Mouse (Mus musculus): ENCODE data around the gene Coq10b. TPM values are rescaled to one million over a fixed set of nuclear protein-coding genes. Genes with fewer than 3 reads are reported as not detected.
A peak's percentile ranks its signal among the peaks of the same experiment; 100 is the strongest.

Coq10b gene
- polyA plus RNA-seq, 1 experiment = 21.2 TPM

GRCm38 (mm10) chr1:55087932-55088610 lies 35.5 kb downstream of the Coq10b start, which contains the start of the genes Hspe1 and Hspd1:
TSS of gene Hspe1 (plus strand) at chr1:55088132.
TSS of gene Hspd1 (minus strand) at chr1:55088243.
- peak; percentile 40 for TF ChIP-seq POLR2A (IDR thresholded peaks at IDR 0.05; ENCODE audit: insufficient read depth, low read length)
- no peak; the same call in 1 of the 2 replicates for TF ChIP-seq EP300 (IDR thresholded peaks at IDR 0.05; ENCODE audit: insufficient read depth, low read depth, low read length)
- Histone ChIP-seq H3K4me3 (ENCODE audit: low read depth, low read length) (peak within 1 kb of the TSS; percentile 99), H3K9ac (ENCODE audit: low read depth, poor library complexity, severe bottlenecking) (peak within 1 kb of the TSS; percentile 95), H3K4me1 (ENCODE audit: control insufficient read depth, insufficient read depth, low read length) (no peaks in the 10 kb centered on the region), H3K27ac (ENCODE audit: insufficient read depth, low read length) (peak within 1 kb of the TSS; percentile 69), H3K9me3 (replicated peaks; ENCODE audit: control insufficient read depth, insufficient read depth, low read length, poor library complexity, severe bottlenecking) (no peaks in the 10 kb centered on the region), H3K27me3 (ENCODE audit: control insufficient read depth, insufficient read depth, low read length, poor library complexity, severe bottlenecking) (no peaks in the 10 kb centered on the region), H3K36me3 (ENCODE audit: control insufficient read depth, insufficient read depth, low read length, poor library complexity, severe bottlenecking) (peaks cover 64% of the 10 kb centered on the region)

GRCm38 (mm10) chr1:55088611-55089497 lies 36.3 kb downstream of the Coq10b start:
- no peaks in the 10 kb centered on the region for H3K9me3 ChIP-seq (replicated peaks; ENCODE audit: control insufficient read depth, insufficient read depth, low read length, poor library complexity, severe bottlenecking)
- peak overlapping the region; percentile 95 for H3K4me3 ChIP-seq (ENCODE audit: low read depth, low read length)
- no peak for TF ChIP-seq POLR2A (IDR thresholded peaks at IDR 0.05; ENCODE audit: insufficient read depth, low read length)
- H3K9ac ChIP-seq (ENCODE audit: low read depth, poor library complexity, severe bottlenecking) = peak overlapping the region; percentile 95
- H3K36me3 ChIP-seq (ENCODE audit: control insufficient read depth, insufficient read depth, low read length, poor library complexity, severe bottlenecking) = peaks cover 56% of the 10 kb centered on the region
- no peaks in the 10 kb centered on the region for H3K4me1 ChIP-seq (ENCODE audit: control insufficient read depth, insufficient read depth, low read length)
- no peaks in the 10 kb centered on the region for H3K27me3 ChIP-seq (ENCODE audit: control insufficient read depth, insufficient read depth, low read length, poor library complexity, severe bottlenecking)
- peak overlapping the region; percentile 45 for H3K27ac ChIP-seq (ENCODE audit: insufficient read depth, low read length)

GRCm38 (mm10) chr1:55089498-55090064 lies 37.0 kb downstream of the Coq10b start:
- Histone ChIP-seq H3K27me3 (ENCODE audit: control insufficient read depth, insufficient read depth, low read length, poor library complexity, severe bottlenecking) (no peaks in the 10 kb centered on the region), H3K9ac (ENCODE audit: low read depth, poor library complexity, severe bottlenecking) (peak overlapping the region; percentile 95), H3K36me3 (ENCODE audit: control insufficient read depth, insufficient read depth, low read length, poor library complexity, severe bottlenecking) (peaks cover 49% of the 10 kb centered on the region), H3K4me3 (ENCODE audit: low read depth, low read length) (peak overlapping the region; percentile 49), H3K27ac (ENCODE audit: insufficient read depth, low read length) (peak overlapping the region; percentile 45; the same call in 1 of the 2 replicates), H3K4me1 (ENCODE audit: control insufficient read depth, insufficient read depth, low read length) (no peaks in the 10 kb centered on the region), H3K9me3 (replicated peaks; ENCODE audit: control insufficient read depth, insufficient read depth, low read length, poor library complexity, severe bottlenecking) (no peaks in the 10 kb centered on the region)
- TF ChIP-seq EP300 (IDR thresholded peaks at IDR 0.05; ENCODE audit: insufficient read depth, low read depth, low read length) (no peak), CTCF (IDR thresholded peaks at IDR 0.05; ENCODE audit: low read depth, low read length) (no peak), POLR2A (IDR thresholded peaks at IDR 0.05; ENCODE audit: insufficient read depth, low read length) (no peak)

GRCm38 (mm10) chr1:55092056-55092455 lies 39.5 kb downstream of the Coq10b start:
- H3K9me3 ChIP-seq (replicated peaks; ENCODE audit: control insufficient read depth, insufficient read depth, low read length, poor library complexity, severe bottlenecking) = no peaks in the 10 kb centered on the region
- no peaks in the 10 kb centered on the region for H3K4me1 ChIP-seq (ENCODE audit: control insufficient read depth, insufficient read depth, low read length)
- no peak overlapping the region for H3K27ac ChIP-seq (ENCODE audit: insufficient read depth, low read length)
- no peak overlapping the region for H3K4me3 ChIP-seq (ENCODE audit: low read depth, low read length)
- H3K27me3 ChIP-seq (ENCODE audit: control insufficient read depth, insufficient read depth, low read length, poor library complexity, severe bottlenecking) = no peaks in the 10 kb centered on the region
- H3K9ac ChIP-seq (ENCODE audit: low read depth, poor library complexity, severe bottlenecking) = no peak overlapping the region
- TF ChIP-seq CTCF (IDR thresholded peaks at IDR 0.05; ENCODE audit: low read depth, low read length) = no peak
- TF ChIP-seq EP300 (IDR thresholded peaks at IDR 0.05; ENCODE audit: insufficient read depth, low read depth, low read length) = no peak
- no peak for TF ChIP-seq POLR2A (IDR thresholded peaks at IDR 0.05; ENCODE audit: insufficient read depth, low read length)
- H3K36me3 ChIP-seq (ENCODE audit: control insufficient read depth, insufficient read depth, low read length, poor library complexity, severe bottlenecking) = peaks cover 29% of the 10 kb centered on the region

GRCm38 (mm10) chr1:55092469-55092868 lies 39.9 kb downstream of the Coq10b start:
- no peak overlapping the region for H3K9ac ChIP-seq (ENCODE audit: low read depth, poor library complexity, severe bottlenecking)
- H3K27ac ChIP-seq (ENCODE audit: insufficient read depth, low read length) = no peak overlapping the region
- no peaks in the 10 kb centered on the region for H3K27me3 ChIP-seq (ENCODE audit: control insufficient read depth, insufficient read depth, low read length, poor library complexity, severe bottlenecking)
- H3K36me3 ChIP-seq (ENCODE audit: control insufficient read depth, insufficient read depth, low read length, poor library complexity, severe bottlenecking) = peaks cover 29% of the 10 kb centered on the region
- H3K9me3 ChIP-seq (replicated peaks; ENCODE audit: control insufficient read depth, insufficient read depth, low read length, poor library complexity, severe bottlenecking) = no peaks in the 10 kb centered on the region
- H3K4me1 ChIP-seq (ENCODE audit: control insufficient read depth, insufficient read depth, low read length) = no peaks in the 10 kb centered on the region
- no peak for TF ChIP-seq CTCF (IDR thresholded peaks at IDR 0.05; ENCODE audit: low read depth, low read length)
- TF ChIP-seq POLR2A (IDR thresholded peaks at IDR 0.05; ENCODE audit: insufficient read depth, low read length) = no peak
- no peak for TF ChIP-seq EP300 (IDR thresholded peaks at IDR 0.05; ENCODE audit: insufficient read depth, low read depth, low read length)
- no peak overlapping the region for H3K4me3 ChIP-seq (ENCODE audit: low read depth, low read length)
